Mouse (Mus musculus) cerebellum, postnatal 4 days (tissue): ENCODE data around the gene Spata46.

Experiments
- DNase-seq, 2 experiments: peaks; one replicate each; pipeline ENCODE4 v3.0.0; 2022; ENCODE audit warnings: low spot score in 2 of 2, mixed read lengths in 1 of 2

Gene Spata46

DNA sequence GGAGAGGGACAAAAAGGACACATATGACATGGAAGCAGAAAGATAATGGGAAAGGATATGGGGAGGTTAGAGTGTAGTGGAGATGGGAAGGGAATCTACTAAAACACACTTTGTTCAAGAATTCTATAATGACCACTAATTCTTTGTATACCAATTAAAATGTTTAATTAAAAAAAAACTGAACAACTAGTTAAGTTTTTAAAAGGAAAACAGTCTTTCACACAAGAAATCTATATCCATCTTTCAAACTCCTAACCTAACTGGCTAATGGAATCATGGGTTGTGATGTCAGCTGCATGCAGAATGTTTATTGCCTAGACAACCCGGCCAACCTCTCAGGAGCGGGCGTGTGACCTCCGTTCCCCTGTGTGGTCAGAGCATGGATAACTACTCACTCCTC lies at the start of gene Spata46:
Gene Spata46, plus strand, starts transcription at position 301 of the 400 bp plus-strand sequence.
- no peak for DNase-seq

DNA sequence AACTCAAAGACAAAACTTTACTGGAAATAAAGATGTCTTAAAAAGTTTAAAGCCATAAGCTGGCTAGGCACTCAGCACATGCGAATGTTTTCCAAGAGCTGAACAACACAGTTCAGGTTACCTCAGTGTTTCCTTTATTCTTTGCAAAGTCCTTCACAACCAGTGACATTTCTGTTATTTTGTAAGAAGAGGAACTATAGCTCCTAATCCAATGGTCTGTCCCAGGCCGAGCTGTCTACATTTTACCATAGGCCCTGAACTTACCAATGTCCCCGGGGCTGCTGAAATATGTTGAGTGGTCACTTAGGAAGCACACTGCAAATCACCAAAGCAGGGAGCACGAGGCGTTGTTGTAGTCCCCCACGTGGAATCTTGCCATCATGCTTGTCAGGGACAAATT lies 38.3 kb upstream of the Spata46 start:
- no peak for DNase-seq

DNA sequence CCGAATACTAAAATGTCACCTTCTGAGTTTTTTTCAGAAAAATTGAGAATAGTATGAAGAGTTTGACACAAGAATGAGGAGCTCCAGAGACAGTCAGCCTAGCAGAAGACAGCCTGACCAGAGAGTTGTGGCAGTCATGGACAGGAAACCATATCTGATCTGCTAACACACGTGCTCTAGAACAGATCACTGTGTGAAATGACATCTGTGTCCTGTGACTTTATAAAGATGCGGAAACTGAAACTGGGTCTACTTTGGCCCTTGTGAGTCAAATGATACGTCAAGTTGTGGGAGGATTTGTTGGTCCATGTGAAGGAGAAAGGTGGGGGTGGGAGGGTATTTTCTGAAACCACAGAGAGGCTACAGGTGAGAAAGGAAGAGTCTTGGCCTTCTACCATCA lies 37.9 kb upstream of the Spata46 start:
- DNase-seq, result no peak

DNA sequence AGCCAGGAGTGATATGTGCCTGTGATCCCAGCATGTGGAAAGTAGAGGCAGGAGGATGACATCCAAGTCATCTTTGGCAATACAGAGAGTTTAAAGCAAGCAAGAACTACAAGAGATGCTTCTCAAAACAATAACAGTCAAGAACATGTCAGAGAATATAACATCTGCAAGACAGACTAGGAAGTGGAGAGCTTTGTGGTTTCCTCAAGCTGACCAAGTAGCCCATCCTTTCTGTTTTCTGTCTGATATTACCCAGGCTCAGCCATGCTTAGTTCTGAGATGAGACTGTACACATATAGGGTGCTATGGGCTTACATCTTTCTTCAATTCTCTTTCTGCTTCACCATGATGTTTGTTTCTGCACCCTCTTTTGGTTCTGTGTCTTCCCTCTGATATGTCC lies 35.4 kb upstream of the Spata46 start:
- DNase-seq, result no peak

DNA sequence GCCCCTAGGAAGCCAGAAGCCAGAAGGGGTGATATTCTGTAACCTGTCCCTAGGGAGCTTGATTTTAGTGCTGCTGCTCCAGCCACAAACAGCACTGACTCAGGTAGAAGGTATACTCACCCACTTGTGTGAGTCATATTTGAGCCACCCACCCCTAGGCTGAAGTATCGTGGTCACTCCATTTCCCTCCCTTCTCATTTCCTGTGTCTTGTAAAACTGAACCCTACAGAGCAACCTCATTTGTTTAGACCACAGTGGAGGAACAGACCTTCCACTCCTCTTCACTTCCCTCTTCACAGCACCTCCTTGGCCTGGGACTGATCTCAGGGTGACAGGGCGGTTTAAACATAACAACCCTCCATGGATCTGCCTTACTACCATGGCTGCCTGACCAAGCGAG lies 31.6 kb upstream of the Spata46 start, which contains the start of gene Sh2d1b1:
Gene Sh2d1b1, plus strand, starts transcription at position 305 of the 400 bp plus-strand sequence.
- DNase-seq, result no peak

DNA sequence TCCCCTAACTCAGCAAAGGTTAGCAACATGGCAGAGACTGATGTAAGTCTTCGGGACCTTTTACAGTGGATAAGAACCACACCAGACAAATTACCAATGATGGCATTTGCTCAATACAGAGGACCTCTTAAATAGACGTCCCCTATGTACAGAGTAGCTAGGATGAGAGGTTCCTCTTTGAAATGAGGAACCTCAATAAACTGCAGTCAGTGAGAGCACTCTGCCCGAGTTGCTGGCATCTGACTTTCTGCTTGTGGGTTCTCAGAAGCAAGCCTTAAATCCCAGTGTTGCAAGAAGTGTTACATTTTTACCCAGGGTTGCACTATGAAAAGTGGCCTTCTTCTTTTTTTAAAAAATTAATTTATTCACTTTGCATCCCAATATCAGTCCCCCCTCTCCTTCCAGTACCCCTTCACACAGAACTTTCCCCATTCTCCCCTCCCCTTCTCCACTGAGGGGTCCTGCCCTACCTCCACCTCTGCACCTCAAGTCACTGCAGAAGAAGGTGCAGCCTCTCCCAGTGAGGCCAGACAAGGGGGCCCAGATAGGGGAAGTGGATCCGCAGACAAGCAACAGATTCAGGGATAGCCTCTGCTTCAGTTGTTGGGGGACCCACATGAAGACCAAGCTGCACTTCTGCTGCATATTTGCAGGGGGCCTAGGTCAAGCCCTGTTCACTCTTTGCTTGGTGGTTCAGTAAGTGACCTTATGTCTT lies 26.0 kb upstream of the Spata46 start:
- DNase-seq, result no peak

DNA sequence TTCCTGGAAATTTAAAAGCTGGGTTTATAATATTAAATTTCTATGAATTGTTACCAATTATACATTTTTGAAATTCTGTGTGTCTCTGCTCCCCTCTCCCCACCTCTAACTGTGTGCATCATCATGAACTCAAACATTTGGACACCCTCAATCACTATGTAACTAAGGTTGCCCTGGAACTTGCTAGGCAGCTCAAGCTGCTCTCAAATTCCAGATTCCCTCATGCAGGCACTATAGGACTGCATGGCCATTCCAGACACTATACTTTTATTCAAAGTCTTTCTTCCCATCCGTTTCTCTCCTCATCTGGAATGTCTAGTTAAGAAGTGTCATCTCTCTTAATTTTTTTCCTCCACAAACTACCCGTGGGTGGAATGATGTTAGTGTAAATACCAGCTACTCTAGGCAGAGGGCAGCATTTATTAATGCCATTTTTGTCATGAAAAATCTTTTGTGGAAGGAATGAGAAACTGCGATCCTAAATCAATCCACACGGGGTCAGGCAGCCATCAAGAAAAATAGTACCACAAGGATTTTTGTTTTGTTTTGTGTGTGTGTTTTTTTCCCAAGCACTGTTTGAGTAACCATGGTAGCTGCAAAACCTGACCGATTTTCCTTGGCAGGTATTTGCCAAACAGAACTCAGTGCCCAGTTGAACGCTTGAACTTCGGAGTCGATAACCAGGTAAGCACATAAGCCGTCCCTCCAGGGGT lies 16.2 kb upstream of the Spata46 start:
- peak in 1 of 2 experiments; percentile 59 for DNase-seq

DNA sequence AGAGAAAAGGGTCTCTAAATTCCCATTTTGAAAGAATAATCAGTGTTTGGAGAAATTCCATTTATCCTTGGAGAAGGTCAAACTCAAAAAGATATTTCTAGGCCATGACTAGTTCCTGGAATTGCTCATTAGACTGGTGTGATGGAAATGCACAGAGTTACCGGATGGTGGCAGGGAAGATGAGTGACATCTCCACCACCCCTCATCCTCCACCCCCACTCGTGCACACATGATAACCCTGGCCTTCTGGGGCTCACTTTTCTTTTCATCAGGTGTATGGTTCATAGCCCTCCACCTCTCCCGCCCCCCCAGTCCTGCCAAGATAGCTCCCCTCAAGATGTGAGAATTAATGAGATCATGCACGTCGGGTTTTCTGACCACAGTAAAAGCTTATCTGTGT lies 15.3 kb upstream of the Spata46 start:
- DNase-seq, result no peak

DNA sequence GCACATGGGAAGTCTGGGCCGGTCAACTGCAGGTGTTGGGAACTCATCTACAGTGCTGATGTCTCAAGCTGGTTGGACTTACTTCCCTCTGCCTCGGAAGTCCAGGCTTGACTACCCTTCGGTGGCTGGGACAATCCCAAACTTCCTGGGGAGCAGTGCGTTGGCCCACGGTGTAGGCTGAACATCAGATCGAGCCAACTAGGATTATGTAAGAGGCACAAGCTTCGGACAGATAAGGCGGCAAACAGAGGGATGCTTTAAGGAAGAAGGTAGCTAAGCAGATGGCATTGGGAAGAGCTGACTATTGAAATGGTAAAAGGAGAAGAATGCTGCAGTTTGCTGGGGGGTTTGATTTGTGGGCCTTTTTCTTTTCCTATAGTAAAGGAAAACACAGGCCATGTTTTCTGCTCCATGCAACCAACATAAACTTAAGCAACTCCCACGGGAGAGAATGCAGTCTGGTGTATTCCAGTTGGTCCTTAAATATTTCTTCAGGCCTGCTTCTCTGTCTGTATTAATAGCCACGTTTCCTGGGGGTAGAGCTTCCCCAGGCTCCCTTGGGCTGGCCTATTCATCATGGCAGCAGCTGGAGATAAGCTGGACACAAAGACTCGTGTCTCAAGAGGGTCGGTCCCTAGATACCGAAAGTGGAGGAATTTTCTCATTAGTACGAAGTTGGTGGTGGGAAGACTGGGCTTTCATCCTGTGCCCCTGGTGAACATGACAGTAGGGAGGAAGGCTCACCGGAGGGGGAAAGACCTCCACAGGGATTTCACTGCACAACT lies 13.6 kb upstream of the Spata46 start:
- DNase-seq, result no peak

DNA sequence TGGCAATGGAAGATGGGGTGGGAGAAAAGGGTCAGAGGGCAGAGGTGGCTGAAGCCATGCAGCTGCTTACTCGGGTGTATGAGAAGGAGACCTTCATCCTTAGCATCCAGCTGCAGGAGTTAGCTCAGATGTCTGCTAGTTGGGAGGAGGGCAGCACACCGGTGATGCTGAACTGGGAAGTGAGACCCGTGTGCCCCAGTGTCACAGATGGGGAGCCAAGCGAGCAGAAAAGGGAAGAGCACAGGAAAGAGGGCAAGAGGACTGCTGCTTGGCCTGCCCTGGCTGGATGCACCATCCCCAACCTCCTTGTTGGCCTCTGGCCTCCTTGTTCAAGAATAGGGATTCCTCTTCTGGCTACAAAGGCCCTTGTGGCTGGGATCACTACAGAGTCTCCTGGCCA lies 9.1 kb upstream of the Spata46 start:
- no peak for DNase-seq

DNA sequence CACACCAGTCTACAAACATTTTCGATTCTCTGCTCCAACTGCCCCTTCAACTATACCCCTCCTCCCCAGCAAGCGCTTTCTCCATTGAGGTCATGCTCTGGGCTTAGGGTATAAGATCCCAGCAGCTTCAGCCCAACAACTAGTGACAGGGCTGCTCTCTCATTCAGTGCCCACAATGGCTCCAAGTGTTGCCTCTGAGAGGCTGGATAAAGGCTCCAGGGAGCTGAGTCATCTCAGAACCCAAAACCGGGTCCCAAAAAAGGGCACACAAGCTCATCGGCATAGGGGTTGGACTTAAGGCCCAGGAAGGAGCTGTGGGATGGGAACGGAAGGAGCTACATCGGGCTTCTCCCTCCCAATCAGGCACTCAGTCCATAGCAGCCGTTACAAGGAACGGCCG lies 6.9 kb upstream of the Spata46 start:
- no peak for DNase-seq

DNA sequence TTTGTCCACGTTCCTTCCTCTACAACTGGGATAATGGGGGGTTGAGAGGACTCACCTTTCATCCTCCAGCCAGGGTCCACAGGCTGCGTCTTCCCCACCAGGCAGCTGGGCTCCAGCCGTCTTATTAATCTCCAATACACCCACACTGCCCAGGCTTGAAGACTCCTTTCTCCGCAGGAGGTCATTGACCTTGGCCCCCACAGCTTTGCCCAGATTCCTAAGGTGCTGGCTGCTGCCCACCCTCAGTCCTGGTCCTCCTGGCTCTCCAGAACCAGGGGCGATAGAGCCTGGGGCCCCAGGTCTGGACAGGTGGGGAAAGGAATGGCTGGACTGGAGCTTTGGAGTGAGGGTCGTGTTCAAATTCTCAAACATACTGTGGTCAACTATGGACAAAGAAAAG lies 6.1 kb upstream of the Spata46 start:
- DNase-seq, result no peak

DNA sequence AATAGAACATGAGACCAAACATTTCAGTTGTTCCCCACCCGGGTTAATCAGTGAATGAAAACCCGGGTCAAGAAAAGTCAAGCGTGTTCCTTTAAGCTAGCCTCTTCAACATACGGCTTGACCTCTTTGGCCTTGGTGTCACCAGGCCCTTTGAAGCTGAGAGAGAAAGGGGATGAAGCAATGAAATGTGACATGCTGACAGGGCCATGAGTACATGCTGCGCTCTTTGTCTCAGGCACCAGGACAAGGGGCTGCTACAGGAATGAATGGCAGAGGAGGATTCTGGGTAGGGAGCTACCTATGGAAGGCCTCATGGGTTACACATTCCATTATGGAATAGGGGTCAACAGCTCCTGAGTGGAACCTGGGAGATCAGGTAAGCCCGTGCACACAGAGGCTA lies 5.5 kb upstream of the Spata46 start:
- no peak for DNase-seq

DNA sequence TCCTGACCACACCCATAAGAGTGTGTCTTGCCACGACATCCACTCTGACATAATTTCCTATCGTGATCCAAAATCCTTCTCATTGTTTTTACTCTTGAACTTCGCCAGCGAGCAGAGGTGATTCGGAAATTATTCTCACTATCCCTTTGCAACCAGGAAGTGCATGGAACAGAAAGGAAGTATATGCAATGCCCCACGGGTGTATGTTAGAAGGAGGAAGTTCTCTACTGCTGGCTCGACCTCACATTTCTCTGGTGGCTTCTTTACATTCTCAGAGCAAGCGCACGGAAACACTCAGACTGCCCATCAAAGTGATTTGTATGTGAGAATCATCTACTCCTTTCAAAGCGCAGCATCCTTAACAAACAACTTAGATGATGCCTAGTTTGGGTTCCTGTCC lies 3.6 kb upstream of the Spata46 start:
- DNase-seq, result no peak

DNA sequence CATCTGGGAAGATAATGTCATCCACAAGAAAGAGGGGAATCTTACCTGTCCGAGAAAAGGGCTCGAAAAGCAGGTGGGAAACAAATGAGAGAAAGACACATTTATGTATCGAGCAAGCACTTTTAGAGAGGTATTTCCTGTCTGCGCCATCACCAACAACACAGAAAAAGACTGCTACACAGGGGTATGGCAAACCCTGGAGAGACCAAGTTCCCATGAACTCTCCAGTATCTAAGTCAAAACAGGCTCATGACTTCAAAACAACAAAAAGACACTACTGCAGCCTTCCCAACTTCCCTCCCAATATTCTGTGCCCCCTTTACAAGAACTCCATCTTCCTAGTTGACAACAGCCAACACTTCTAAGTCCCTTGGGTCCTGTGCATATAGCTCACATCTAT lies 2.4 kb upstream of the Spata46 start, which contains the start of gene Gm7694:
Gene Gm7694, minus strand, starts transcription at position 101 of the 400 bp plus-strand sequence.
- no peak for DNase-seq

DNA sequence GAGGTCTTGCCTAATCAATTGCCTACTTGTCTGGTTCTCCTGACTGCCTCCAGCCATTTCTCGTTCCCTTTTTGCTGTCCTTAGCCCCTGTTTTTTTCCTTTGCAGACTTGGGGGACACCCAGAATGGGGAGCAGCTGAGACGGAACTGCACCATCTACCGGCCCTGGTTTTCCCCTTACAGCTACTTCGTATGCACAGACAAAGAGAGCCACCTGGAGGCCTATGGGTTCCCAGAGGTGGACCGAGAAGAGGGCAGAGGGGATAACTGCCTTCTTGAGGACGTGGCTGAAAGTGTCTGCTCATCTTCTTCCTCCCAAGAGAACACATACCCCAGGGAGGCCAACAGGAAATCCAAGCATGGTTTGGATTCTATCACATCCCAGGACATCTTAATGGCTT lies 2.8 kb downstream of the Spata46 start:
- no peak for DNase-seq

DNA sequence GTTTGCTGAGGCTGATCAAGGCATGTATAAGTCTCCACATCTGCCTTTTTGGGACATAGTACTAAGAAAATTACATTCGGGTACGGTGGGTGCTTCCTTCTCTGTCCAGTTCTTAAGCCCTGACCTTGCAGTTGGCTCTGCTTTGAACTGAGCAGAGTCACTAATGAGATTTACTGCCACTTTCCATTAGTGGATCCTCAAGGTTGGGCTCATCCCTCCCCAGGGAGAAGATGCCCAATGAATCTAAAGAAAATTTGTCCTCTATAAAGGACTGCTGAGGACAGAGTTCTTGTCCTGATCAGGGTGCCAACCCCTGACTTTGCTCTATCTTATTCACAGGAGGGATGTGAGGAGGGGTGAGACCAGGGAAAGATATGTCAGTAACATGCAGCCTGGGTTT lies 13.4 kb downstream of the Spata46 start:
- DNase-seq, result no peak

DNA sequence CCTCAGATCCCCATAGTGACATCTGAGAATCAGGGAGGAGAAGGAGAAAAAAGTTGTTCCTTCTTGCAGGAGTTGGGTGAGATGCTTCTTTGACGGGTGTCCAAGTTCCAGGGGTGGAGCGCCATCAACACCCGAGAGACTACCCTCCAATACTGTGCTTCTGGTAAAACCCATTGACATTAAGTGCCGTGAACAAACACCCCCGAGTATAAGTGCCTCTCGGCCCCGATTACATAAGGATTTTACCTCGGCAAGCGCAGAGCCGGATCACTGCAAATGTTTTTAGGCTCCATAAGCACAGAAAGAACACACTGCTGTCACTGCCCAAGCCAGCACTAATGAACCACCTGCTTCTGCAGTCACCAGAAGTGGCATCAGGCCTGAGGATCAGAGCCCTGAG lies 14.4 kb downstream of the Spata46 start:
- no peak for DNase-seq

DNA sequence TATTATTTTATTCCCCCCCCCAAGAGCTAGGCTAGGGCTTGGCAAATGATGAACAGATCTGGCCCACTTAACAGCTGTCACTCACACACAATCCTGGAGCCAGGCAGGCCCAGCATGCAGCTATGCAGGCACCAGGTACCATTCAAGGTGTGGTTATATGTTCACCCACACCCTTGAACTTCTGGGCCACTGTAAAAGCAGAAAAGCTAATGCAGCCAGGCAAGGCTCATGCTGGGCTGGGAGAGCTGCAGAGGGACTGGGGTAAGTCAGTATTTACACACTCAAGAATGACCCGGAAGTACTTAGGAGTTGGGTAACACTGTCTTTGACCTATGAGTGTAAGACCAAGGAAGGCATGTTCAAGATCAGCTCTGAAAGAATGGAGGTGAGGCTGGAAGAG lies 15.7 kb downstream of the Spata46 start:
- DNase-seq, result no peak

DNA sequence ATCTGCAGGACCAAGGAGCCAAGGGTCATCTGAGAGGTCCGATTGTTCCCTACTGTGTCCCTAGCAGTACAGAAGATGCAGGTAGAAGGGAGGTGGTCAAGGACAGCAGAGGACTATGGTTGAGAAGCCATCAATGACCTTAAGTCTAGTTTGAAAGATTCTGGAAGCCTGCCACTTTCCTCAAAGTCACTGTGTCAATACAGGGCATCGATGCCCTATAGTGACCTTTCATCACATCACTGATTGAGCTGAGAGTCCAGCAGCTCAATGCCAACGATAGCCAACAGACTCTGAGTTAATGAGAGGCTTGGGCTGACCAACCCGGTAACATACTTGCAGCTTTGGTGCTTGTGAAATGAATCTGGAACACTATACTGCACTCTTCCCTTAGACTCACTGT lies 16.7 kb downstream of the Spata46 start:
- no peak for DNase-seq

DNA sequence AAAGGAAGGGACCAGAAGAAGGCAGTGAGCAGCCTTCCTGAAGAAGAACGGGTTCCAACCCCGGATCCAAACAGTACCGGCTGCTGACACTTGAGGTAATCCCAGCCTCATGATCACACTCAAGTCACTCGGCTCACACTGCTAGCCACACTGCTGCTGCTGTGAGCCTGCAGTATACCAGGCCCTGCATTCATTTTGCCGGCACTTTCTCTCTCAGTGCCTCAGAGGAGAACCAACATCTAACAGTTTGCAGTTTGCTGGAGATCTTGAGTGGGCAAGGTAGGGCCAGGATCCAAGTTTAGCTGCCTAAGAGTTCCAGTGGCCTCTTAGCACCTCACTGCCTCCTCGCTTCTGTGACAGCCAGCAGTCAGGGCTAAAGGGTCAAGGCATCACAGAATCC lies 23.3 kb downstream of the Spata46 start:
- no peak for DNase-seq

DNA sequence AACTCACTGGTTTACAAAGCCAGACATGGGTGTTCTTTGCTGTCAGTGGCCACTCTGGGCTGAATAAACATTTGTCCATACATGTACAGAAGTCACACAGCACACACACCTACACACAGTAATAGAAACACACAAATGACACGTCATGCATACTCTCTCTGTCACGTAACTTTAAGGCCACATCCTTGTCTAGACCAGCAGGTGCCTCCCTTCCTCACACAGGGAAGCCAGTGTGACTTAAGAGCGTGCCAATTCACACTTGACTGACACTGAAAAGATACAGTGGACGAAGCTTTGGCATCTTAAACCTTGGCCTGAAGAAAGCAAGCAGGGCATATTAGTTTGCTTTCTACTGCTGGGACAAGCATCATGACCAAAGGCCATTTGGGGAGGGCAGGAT lies 24.2 kb downstream of the Spata46 start:
- DNase-seq, result no peak

DNA sequence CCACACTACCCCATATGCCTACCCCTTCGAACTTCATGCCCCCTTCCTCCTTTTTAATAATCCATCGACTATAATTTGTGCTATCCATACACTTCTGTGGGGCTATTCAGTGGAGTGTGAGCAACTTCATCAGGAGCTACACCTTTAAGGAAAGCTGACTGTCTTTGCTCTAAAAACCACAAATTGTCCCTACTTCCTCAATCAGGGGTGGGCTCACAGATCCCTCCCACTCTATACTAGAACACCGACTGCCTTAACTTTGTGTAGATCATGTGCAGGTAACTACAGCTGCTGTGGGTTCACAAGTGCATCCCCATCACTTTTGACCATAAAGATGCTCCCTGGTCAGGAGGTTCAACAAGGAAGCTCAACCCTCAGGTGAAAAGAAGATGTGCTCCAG lies 31.3 kb downstream of the Spata46 start:
- DNase-seq, result no peak
